Comparison of ENCODE assay signal across 8 mouse cellular contexts in the genomic region with DNA sequence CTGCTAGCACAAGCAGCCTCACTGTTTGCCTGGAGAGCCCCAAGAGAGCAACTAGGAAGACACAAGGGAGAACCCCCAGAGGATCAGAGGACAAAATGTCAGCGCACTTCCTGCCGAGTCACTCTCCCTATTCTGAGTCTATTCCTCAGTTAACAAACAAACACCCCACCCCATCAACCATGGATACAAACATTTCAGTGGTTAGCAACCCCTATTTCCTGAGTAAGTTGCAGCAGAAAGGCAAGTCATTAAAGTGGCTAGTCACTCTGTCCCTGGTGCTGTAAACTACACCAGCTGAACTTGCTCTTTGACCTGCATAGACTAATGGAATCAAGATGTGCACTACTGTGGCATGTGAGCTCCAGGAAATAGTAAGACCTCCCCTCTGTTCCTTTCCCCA.
DNase-seq lines count a peak whose midpoint lies in the region; ATAC-seq lines count a peak whose summit lies in the region.

No protein-coding gene starts in this region.

- H3K4me2 ChIP-seq in midbrain, embryonic 11.5 days = no peak overlapping the region

- WGBS in midbrain, embryonic 11.5 days = 73% methylated on average over 2 of the region's 2 CpGs
- 75% methylated on average over 2 of the region's 2 CpGs for WGBS in midbrain, embryonic 10.5 days
- WGBS in embryonic facial prominence, embryonic 10.5 days = 39% methylated on average over 2 of the region's 2 CpGs

- H3K4me3 ChIP-seq in midbrain, embryonic 11.5 days (ENCODE audit: low read depth, low read length) = no peak overlapping the region
- no peak overlapping the region for H3K4me3 ChIP-seq in midbrain, embryonic 10.5 days
- no peak overlapping the region for H3K4me3 ChIP-seq in embryonic facial prominence, embryonic 10.5 days

- no peak for ATAC-seq in midbrain, embryonic 11.5 days (ENCODE audit: low FRiP score)
- no peak for ATAC-seq in frontal cortex, adult (ENCODE audit: low TSS enrichment)

- no peaks in the 10 kb centered on the region for H3K9me3 ChIP-seq in midbrain, embryonic 11.5 days (ENCODE audit: control insufficient read depth, low read length)
- H3K9me3 ChIP-seq in midbrain, embryonic 10.5 days (replicated peaks) = no peaks in the 10 kb centered on the region
- no peaks in the 10 kb centered on the region for H3K9me3 ChIP-seq in embryonic facial prominence, embryonic 10.5 days

- H3K27me3 ChIP-seq in midbrain, embryonic 11.5 days (ENCODE audit: control insufficient read depth, insufficient read depth, low read length) = no peaks in the 10 kb centered on the region
- H3K27me3 ChIP-seq in midbrain, embryonic 10.5 days (ENCODE audit: low read depth, poor library complexity, severe bottlenecking) = no peaks in the 10 kb centered on the region
- H3K27me3 ChIP-seq in embryonic facial prominence, embryonic 10.5 days (replicated peaks; ENCODE audit: low read depth, poor library complexity, severe bottlenecking) = no peaks in the 10 kb centered on the region

- DNase-seq in midbrain, embryonic 11.5 days (ENCODE audit: low spot score, missing footprints) = peak; percentile 82
- DNase-seq in midbrain, embryonic 10.5 days (ENCODE audit: low spot score) = no peak
- peak; percentile 68 for DNase-seq in embryonic facial prominence, embryonic 10.5 days (ENCODE audit: low spot score)
- peak; percentile 36 to 75 for DNase-seq in kidney, postnatal 25 days
- DNase-seq in yolk sac, embryonic 10.5 days (ENCODE audit: low spot score) = peak; percentile 25
- no peak for DNase-seq in frontal cortex, postnatal 25 days (ENCODE audit: low spot score in 2 of 2)
- DNase-seq in left cerebral cortex, adult 18-20 months (ENCODE audit: low spot score in 2 of 2) = no peak

- no peak overlapping the region for H3K27ac ChIP-seq in midbrain, embryonic 11.5 days (ENCODE audit: low read depth, low read length)
- H3K27ac ChIP-seq in midbrain, embryonic 10.5 days (replicated peaks) = no peak overlapping the region
- peak overlapping the region; percentile 76 for H3K27ac ChIP-seq in embryonic facial prominence, embryonic 10.5 days (replicated peaks)

- no peak overlapping the region for H3K9ac ChIP-seq in midbrain, embryonic 11.5 days (ENCODE audit: low read length)

- H3K4me1 ChIP-seq in midbrain, embryonic 11.5 days (ENCODE audit: control insufficient read depth, insufficient read depth, low read length) = no peaks in the 10 kb centered on the region
- H3K4me1 ChIP-seq in midbrain, embryonic 10.5 days = no peaks in the 10 kb centered on the region
- peaks cover 23% of the 10 kb centered on the region for H3K4me1 ChIP-seq in embryonic facial prominence, embryonic 10.5 days

- H3K36me3 ChIP-seq in midbrain, embryonic 11.5 days (ENCODE audit: control insufficient read depth, insufficient read depth, low read length) = no peaks in the 10 kb centered on the region
- no peaks in the 10 kb centered on the region; the same call in 1 of the 2 replicates for H3K36me3 ChIP-seq in midbrain, embryonic 10.5 days
- H3K36me3 ChIP-seq in embryonic facial prominence, embryonic 10.5 days (replicated peaks) = no peaks in the 10 kb centered on the region; the same call in 1 of the 2 replicates

Comparison
In these comparisons a context has a peak if more than half of its experiments do, and no peak if none do; other contexts are left out.
1. DNase-seq: peak in midbrain, embryonic 11.5 days (single experiment), embryonic facial prominence, embryonic 10.5 days (single experiment), kidney, postnatal 25 days (2 of 2) and yolk sac, embryonic 10.5 days (single experiment); none in midbrain, embryonic 10.5 days (single experiment), frontal cortex, postnatal 25 days (0 of 2) and left cerebral cortex, adult 18-20 months (0 of 2).